Mouse (Mus musculus) forebrain, embryonic 14.5 days (tissue): ENCODE measurements around the gene Ugt1a10. TPM values are rescaled to one million over a fixed set of nuclear protein-coding genes. Genes with fewer than 3 reads are reported as not detected.
A peak's percentile ranks its signal among the peaks of the same experiment; 100 is the strongest.

Source experiments
- ATAC-seq: fragments of 200-750 bp; cut with Nextera tagmentation; 2 replicates; pipeline ENCODE4 v1.8.0; 2017; ENCODE audit warnings: mild to moderate bottlenecking, moderate library complexity
- DNase-seq: peaks from one replicate; pipeline ENCODE4 v3.0.0-alpha.2; 2015; ENCODE audit warnings: low spot score
- H3K27ac ChIP-seq: fragments of 300-500 bp; sonication (generic); 2 replicates; pipeline ENCODE4 v1.5.1; 2014; ENCODE audit warnings: low read depth, mild to moderate bottlenecking, control low read depth, low read length, moderate library complexity
- H3K27me3 ChIP-seq: fragments of 300-500 bp; sonication (generic); replicated peaks from 2 replicates; pipeline ENCODE4 v1.6.1; 2014; ENCODE audit warnings: low read length, control low read depth, mixed read lengths; ENCODE audit not compliant: control insufficient read depth, insufficient read depth
- H3K36me3 ChIP-seq: fragments of 300-500 bp; sonication (generic); 2 replicates; pipeline ENCODE4 v1.6.1; 2014; ENCODE audit warnings: low read length, control low read depth; ENCODE audit not compliant: control insufficient read depth, insufficient read depth
- H3K4me1 ChIP-seq: fragments of 300-500 bp; sonication (generic); 2 replicates; pipeline ENCODE4 v1.6.1; 2014; ENCODE audit warnings: antibody characterized with exemption, low read length, control low read depth; ENCODE audit not compliant: control insufficient read depth, insufficient read depth
- H3K4me2 ChIP-seq: fragments of 300-500 bp; sonication (generic); 2 replicates; pipeline ENCODE4 v1.6.1; 2014; ENCODE audit warnings: mild to moderate bottlenecking, control low read depth, low read length
- H3K4me3 ChIP-seq: fragments of 300-500 bp; sonication (generic); 2 replicates; pipeline ENCODE4 v1.5.1; 2014; ENCODE audit warnings: low read depth, low read length, control low read depth
- H3K9ac ChIP-seq: fragments of 300-500 bp; sonication (generic); 2 replicates; pipeline ENCODE4 v1.6.1; 2014; ENCODE audit warnings: mild to moderate bottlenecking, low read length, control low read depth, moderate library complexity
- H3K9me3 ChIP-seq: fragments of 300-500 bp; sonication (generic); replicated peaks from 2 replicates; pipeline ENCODE4 v1.6.1; 2016; ENCODE audit warnings: low read length, control low read depth, mixed read lengths; ENCODE audit not compliant: control insufficient read depth
- WGBS: fragments of 180-500 bp; shearing (Covaris S2); extraction: QIAGEN DNeasy Blood & Tissue Kit; methylation state at CpG from one replicate; pipeline ENCODE4 v1.1.7; 2014; 5-methylcytosine and 5-hydroxymethylcytosine counted together
- polyA plus RNA-seq: library from polyadenylated mRNA; unstranded; fragments of >200 nt; fragmentation: Nextera tagmentation; extraction: Ambion mirVana; gene quantifications from 2 replicates; pipeline ENCODE4 v1.2.1, GENCODE M21; 2014

The Ugt1a10 gene
- polyA plus RNA-seq, 1 experiment from 2014 or later = not detected

DNA sequence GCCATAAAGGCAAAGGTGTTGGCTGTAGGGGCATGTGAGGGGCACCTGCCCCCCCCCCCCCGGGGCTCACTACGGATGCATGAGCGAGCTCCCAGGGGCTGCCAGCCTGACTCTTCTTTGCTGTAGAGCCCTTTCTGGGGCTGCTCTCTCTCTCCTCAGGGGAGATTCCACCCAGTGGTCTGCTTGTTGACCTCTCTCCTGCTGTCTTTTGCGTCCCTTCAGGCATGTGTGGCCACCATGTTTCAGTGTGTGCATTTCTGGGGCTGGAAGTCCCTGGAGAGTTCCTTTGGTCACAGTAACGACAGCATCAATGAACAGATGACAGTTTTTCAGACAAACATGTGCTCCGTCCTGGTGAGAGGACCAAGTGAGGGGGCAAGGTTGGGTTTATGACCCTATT lies 203.2 kb downstream of the Ugt1a10 start:
- no peak for ATAC-seq
- H3K4me1 ChIP-seq = no peaks in the 10 kb centered on the region

DNA sequence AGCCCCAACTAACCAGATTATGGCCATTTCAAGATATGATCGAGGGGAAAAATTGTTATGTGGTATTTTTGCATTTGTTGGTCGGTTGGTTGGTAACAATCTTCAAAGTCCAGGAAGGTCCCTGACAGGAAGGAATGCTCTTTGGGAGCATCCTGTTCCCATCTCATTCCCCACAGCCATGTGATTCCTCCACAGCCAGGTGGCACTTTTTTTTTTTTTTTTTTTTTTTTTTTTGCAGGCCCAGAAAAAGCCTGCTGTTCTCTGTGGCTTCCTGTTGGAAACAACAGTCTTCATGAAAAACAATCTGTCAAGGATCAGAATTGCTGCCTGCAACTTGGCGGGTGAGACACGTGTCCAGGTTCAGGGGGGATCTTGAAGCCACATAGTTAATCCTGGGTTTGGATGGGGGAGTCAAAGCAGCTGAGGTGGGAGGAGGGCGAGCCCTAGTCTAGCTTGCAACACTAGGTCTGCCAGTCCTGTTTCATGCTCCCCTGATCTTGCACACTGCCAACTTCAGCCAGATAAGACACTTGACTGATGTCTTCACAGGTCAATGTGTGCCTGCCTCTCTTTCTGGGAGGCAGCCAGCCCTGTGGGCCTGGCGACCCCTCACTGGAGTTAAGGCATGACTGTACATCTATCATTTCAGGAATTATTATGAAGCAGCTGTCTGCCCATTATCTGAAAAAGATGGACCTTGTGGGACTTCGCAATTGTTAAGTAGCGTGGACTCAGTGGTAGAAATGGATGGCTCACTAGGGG lies 203.9 kb downstream of the Ugt1a10 start:
- Histone ChIP-seq H3K27me3 (no peaks in the 10 kb centered on the region), H3K4me1 (no peaks in the 10 kb centered on the region), H3K27ac (no peak overlapping the region), H3K36me3 (peaks cover 50% of the 10 kb centered on the region), H3K9ac (no peak overlapping the region), H3K9me3 (peaks cover 36% of the 10 kb centered on the region), H3K4me2 (no peak overlapping the region), H3K4me3 (no peak overlapping the region)
- WGBS = 82% methylated on average over 8 of the region's 8 CpGs
- DNase-seq (no peak), ATAC-seq (no peak)

More for the DNA sequence above, 203.2 kb downstream of the Ugt1a10 start:
- H3K27me3 ChIP-seq = no peaks in the 10 kb centered on the region
- H3K36me3 ChIP-seq = peaks cover 43% of the 10 kb centered on the region
- H3K9me3 ChIP-seq = peaks cover 41% of the 10 kb centered on the region
- H3K4me3 ChIP-seq = no peak overlapping the region
- WGBS = 74% methylated on average over 6 of the region's 6 CpGs
- no peak overlapping the region for H3K4me2 ChIP-seq
- no peak overlapping the region for H3K27ac ChIP-seq
- H3K9ac ChIP-seq = no peak overlapping the region
- DNase-seq = no peak

- 83% methylated on average over 4 of the region's 4 CpGs for WGBS
Measured at GRCm38 (mm10) chr1:88259643-88260024, 204.4 kb downstream of the Ugt1a10 start.

GRCm38 (mm10) chr1:88260114-88260513 lies 204.9 kb downstream of the Ugt1a10 start:
- H3K4me3 ChIP-seq = no peak overlapping the region
- ATAC-seq = 0 out of 2 replicates have a peak, but pooled peaks have one; percentile 5
- H3K9ac ChIP-seq = no peak overlapping the region

More at GRCm38 (mm10) chr1:88259643-88260024, 204.4 kb downstream of the Ugt1a10 start:
- ATAC-seq (peak; percentile 9), DNase-seq (no peak)
- Histone ChIP-seq H3K9me3 (peaks cover 31% of the 10 kb centered on the region), H3K4me1 (no peaks in the 10 kb centered on the region), H3K4me2 (no peak overlapping the region), H3K36me3 (peaks cover 56% of the 10 kb centered on the region), H3K9ac (no peak overlapping the region), H3K4me3 (no peak overlapping the region), H3K27me3 (no peaks in the 10 kb centered on the region), H3K27ac (no peak overlapping the region)

GRCm38 (mm10) chr1:88260604-88261377 lies 205.6 kb downstream of the Ugt1a10 start:
- ATAC-seq (no peak), DNase-seq (no peak)
- Histone ChIP-seq H3K4me2 (no peak overlapping the region), H3K4me1 (no peaks in the 10 kb centered on the region), H3K9ac (no peak overlapping the region), H3K4me3 (no peak overlapping the region), H3K27me3 (no peaks in the 10 kb centered on the region), H3K36me3 (peaks cover 67% of the 10 kb centered on the region), H3K9me3 (peaks cover 20% of the 10 kb centered on the region), H3K27ac (no peak overlapping the region)
- 86% methylated on average over 10 of the region's 10 CpGs for WGBS

More at GRCm38 (mm10) chr1:88260114-88260513, 204.9 kb downstream of the Ugt1a10 start:
- no peak overlapping the region for H3K4me2 ChIP-seq
- 85% methylated on average over 6 of the region's 6 CpGs for WGBS
- H3K9me3 ChIP-seq = peaks cover 26% of the 10 kb centered on the region
- DNase-seq = no peak
- H3K27me3 ChIP-seq = no peaks in the 10 kb centered on the region
- H3K27ac ChIP-seq = no peak overlapping the region
- no peaks in the 10 kb centered on the region for H3K4me1 ChIP-seq
- peaks cover 60% of the 10 kb centered on the region for H3K36me3 ChIP-seq

DNA sequence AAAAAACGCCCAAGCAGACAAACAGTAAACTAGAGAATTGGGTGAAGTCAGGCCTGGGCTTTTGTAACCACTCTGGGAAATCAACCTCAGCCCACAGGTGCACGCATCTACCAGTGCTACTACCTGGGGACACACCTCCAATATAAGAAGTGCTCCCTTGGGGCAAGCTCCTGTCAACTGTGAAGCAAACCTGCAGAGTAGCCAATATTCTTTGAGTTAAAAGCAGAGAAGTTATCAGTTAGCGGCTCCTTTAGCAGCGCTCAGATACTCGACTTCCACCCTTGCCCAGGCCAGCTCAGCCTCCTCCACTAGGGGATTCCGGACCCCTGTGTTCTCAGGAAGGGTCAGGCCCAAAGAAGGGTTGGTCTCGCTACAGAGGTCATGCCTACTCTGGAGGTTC lies 206.5 kb downstream of the Ugt1a10 start:
- H3K9ac ChIP-seq = no peak overlapping the region
- H3K27ac ChIP-seq = no peak overlapping the region
- no peak overlapping the region for H3K4me2 ChIP-seq
- no peak overlapping the region for H3K4me3 ChIP-seq
- WGBS = 88% methylated on average over 7 of the region's 7 CpGs
- peaks cover 10% of the 10 kb centered on the region for H3K9me3 ChIP-seq
- DNase-seq (no peak), ATAC-seq (0 out of 2 replicates have a peak, but pooled peaks have one; percentile 2)
- no peaks in the 10 kb centered on the region for H3K4me1 ChIP-seq
- no peaks in the 10 kb centered on the region for H3K27me3 ChIP-seq
- H3K36me3 ChIP-seq = peaks cover 76% of the 10 kb centered on the region

GRCm38 (mm10) chr1:88262255-88262654 lies 207.1 kb downstream of the Ugt1a10 start:
- Histone ChIP-seq H3K9ac (no peak overlapping the region), H3K27me3 (no peaks in the 10 kb centered on the region), H3K4me1 (no peaks in the 10 kb centered on the region), H3K27ac (no peak overlapping the region), H3K9me3 (peaks cover 5% of the 10 kb centered on the region), H3K4me3 (no peak overlapping the region), H3K36me3 (peaks cover 82% of the 10 kb centered on the region), H3K4me2 (no peak overlapping the region)
- WGBS = 87% methylated on average over 4 of the region's 4 CpGs
- ATAC-seq (no peak), DNase-seq (peak; percentile 75)

DNA sequence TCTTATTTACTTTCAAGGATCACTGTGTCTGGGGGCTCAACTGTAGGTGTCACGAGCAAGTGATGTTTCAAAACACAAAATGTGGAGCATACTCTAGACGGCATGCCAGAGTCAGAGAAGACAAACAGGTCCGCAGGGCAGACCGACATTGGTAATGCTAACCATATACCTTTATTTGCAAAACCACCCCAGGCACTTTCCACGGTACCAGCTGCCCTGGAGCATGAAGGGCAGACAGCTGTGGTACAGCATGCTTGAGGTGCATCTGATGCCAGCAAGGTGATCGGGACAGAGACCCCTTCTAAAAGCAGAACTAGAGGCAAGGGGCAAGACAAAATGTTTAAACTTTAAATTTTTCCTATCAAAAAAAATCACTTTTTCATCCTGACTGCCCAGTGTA lies 207.8 kb downstream of the Ugt1a10 start:
- no peak overlapping the region for H3K9ac ChIP-seq
- 77% methylated on average over 6 of the region's 6 CpGs for WGBS
- H3K4me2 ChIP-seq = no peak overlapping the region
- no peak for ATAC-seq
- H3K9me3 ChIP-seq = no peaks in the 10 kb centered on the region
- no peaks in the 10 kb centered on the region for H3K27me3 ChIP-seq
- H3K27ac ChIP-seq = no peak overlapping the region
- H3K36me3 ChIP-seq = peaks cover 89% of the 10 kb centered on the region
- no peaks in the 10 kb centered on the region for H3K4me1 ChIP-seq
- H3K4me3 ChIP-seq = no peak overlapping the region
- no peak for DNase-seq

DNA sequence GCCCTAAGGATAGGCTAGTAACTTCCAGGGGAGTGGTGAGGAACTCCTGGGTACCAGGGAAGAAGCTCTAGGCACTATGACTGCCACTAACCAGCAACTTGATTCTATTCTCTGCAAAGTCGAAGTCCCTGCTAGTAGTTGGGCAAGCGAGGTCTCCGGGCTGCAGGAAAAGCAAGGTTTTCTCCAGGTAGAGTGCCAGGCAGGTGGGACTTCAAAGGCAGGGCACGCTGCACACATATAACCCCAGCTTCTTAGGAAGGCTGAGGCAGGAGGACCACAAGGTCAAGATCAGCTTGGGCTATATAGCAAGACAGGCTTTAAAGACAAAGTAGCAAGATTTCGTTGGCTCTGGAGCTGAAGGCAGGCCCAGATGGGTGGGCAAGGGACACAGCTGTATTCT lies 208.6 kb downstream of the Ugt1a10 start:
- Histone ChIP-seq H3K4me1 (no peaks in the 10 kb centered on the region), H3K4me3 (no peak overlapping the region), H3K9me3 (no peaks in the 10 kb centered on the region), H3K27ac (no peak overlapping the region), H3K4me2 (no peak overlapping the region), H3K36me3 (peaks cover 97% of the 10 kb centered on the region), H3K9ac (no peak overlapping the region), H3K27me3 (no peaks in the 10 kb centered on the region)
- no peak for ATAC-seq
- WGBS = 88% methylated on average over 5 of the region's 5 CpGs
- no peak for DNase-seq
